Mouse (Mus musculus) heart, embryonic 13.5 days (tissue): Measurements from ENCODE around the gene 1700109H08Rik. TPM values are rescaled to one million over a fixed set of nuclear protein-coding genes. Genes with fewer than 3 reads are reported as not detected.

Experiments
- ATAC-seq: fragments of 200-750 bp; cut with Nextera tagmentation; 2 replicates; pipeline ENCODE4 v1.8.0; 2017; ENCODE audit warnings: moderate TSS enrichment; ENCODE audit not compliant: insufficient number of reproducible peaks, low FRiP score, low TSS enrichment; ENCODE audit errors: extremely low read depth
- H3K27ac ChIP-seq: fragments of 300-500 bp; sonication (generic); replicated peaks from 2 replicates; pipeline ENCODE4 v1.5.1; 2015; ENCODE audit warnings: moderate library complexity, mild to moderate bottlenecking, inconsistent platforms
- H3K27me3 ChIP-seq: fragments of 300-500 bp; sonication (generic); replicated peaks from 2 replicates; pipeline ENCODE4 v1.6.1; 2015; ENCODE audit warnings: mild to moderate bottlenecking, inconsistent platforms
- H3K36me3 ChIP-seq: fragments of 300-500 bp; sonication (generic); 2 replicates; pipeline ENCODE4 v1.6.1; 2015; ENCODE audit warnings: mild to moderate bottlenecking, inconsistent platforms
- H3K4me1 ChIP-seq: fragments of 300-500 bp; sonication (generic); 2 replicates; pipeline ENCODE4 v1.6.1; 2015; ENCODE audit warnings: inconsistent platforms
- H3K4me2 ChIP-seq: fragments of 300-500 bp; sonication (generic); 2 replicates; pipeline ENCODE4 v1.6.1; 2015; ENCODE audit warnings: inconsistent platforms, mild to moderate bottlenecking, moderate library complexity
- H3K4me3 ChIP-seq: fragments of 300-500 bp; sonication (generic); 2 replicates; pipeline ENCODE4 v1.5.1; 2015; ENCODE audit warnings: moderate library complexity, mild to moderate bottlenecking, inconsistent platforms
- H3K9ac ChIP-seq: fragments of 300-500 bp; sonication (generic); 2 replicates; pipeline ENCODE4 v1.6.1; 2015; ENCODE audit warnings: inconsistent platforms, mild to moderate bottlenecking, moderate library complexity
- H3K9me3 ChIP-seq: fragments of 300-500 bp; sonication (generic); 2 replicates; pipeline ENCODE4 v1.6.1; 2016; ENCODE audit warnings: inconsistent platforms
- WGBS: fragments of 180-500 bp; shearing (Covaris S2); methylation state at CpG from one replicate; pipeline ENCODE4 v1.1.7; 2015; ENCODE audit warnings: mixed read lengths; 5-methylcytosine and 5-hydroxymethylcytosine counted together
- polyA plus RNA-seq: library from polyadenylated mRNA; unstranded; fragments of >200 nt; fragmentation: Nextera tagmentation; extraction: Ambion mirVana; gene quantifications from 2 replicates; pipeline ENCODE4 v1.2.1, GENCODE M21; 2015

Gene 1700109H08Rik
- polyA plus RNA-seq, 1 experiment from 2014 or later = 1.3 TPM

DNA sequence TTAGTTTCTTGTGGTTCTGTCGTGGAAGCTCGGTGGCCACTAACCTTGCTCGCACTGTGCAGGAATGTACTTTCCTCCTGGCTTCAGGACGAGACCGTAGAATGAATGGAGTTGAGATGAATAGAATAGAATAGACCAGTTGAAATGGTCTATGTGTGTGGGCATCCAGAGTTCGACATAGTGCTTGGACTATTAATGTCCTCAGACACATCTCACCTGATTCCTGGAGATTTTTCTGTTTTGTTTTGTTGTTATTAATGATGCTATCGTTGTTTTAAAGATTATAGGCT is 26.9 kb upstream of the 1700109H08Rik start:
- Histone ChIP-seq H3K4me2 (peak overlapping the region; percentile 82), H3K36me3 (peaks cover 10% of the 10 kb centered on the region), H3K4me3 (peak overlapping the region; percentile 87), H3K27ac (no peak overlapping the region), H3K9ac (peak overlapping the region; percentile 95), H3K9me3 (no peaks in the 10 kb centered on the region), H3K4me1 (peaks cover 16% of the 10 kb centered on the region), H3K27me3 (no peaks in the 10 kb centered on the region)
- 9% methylated on average over 7 of the region's 7 CpGs for WGBS
- ATAC-seq = no peak

- Histone ChIP-seq H3K27ac (no peak overlapping the region), H3K4me2 (no peak overlapping the region), H3K27me3 (no peaks in the 10 kb centered on the region), H3K9ac (no peak overlapping the region), H3K9me3 (no peaks in the 10 kb centered on the region), H3K4me1 (peaks cover 16% of the 10 kb centered on the region), H3K36me3 (peaks cover 10% of the 10 kb centered on the region), H3K4me3 (no peak overlapping the region)
- no peak for ATAC-seq
- 71% methylated on average over 1 of the region's 1 CpGs for WGBS
Measured at GRCm38 (mm10) chr5:3546226-3546625, 25.1 kb upstream of the 1700109H08Rik start.

GRCm38 (mm10) chr5:3551481-3551880 is 19.9 kb upstream of the 1700109H08Rik start:
- peaks cover 27% of the 10 kb centered on the region for H3K36me3 ChIP-seq
- ATAC-seq = no peak
- no peak overlapping the region for H3K4me2 ChIP-seq
- 96% methylated on average over 1 of the region's 1 CpGs for WGBS
- no peak overlapping the region for H3K9ac ChIP-seq
- no peaks in the 10 kb centered on the region for H3K27me3 ChIP-seq
- no peaks in the 10 kb centered on the region for H3K9me3 ChIP-seq
- no peak overlapping the region for H3K27ac ChIP-seq
- H3K4me1 ChIP-seq = peaks cover 8% of the 10 kb centered on the region; the same call in 1 of the 2 replicates
- H3K4me3 ChIP-seq = no peak overlapping the region

- Histone ChIP-seq H3K36me3 (peaks cover 42% of the 10 kb centered on the region), H3K4me1 (peaks cover 8% of the 10 kb centered on the region; the same call in 1 of the 2 replicates), H3K27me3 (no peaks in the 10 kb centered on the region), H3K9ac (no peak overlapping the region), H3K27ac (no peak overlapping the region), H3K4me2 (no peak overlapping the region), H3K4me3 (no peak overlapping the region), H3K9me3 (no peaks in the 10 kb centered on the region)
- no peak for ATAC-seq
- 88% methylated on average over 2 of the region's 2 CpGs for WGBS
Measured at GRCm38 (mm10) chr5:3554198-3554597, 17.2 kb upstream of the 1700109H08Rik start.

GRCm38 (mm10) chr5:3574825-3575224 is 3.5 kb downstream of the 1700109H08Rik start:
- H3K9ac ChIP-seq = no peak overlapping the region
- H3K9me3 ChIP-seq = peaks cover 11% of the 10 kb centered on the region
- H3K36me3 ChIP-seq = peaks cover 100% of the 10 kb centered on the region
- no peaks in the 10 kb centered on the region for H3K27me3 ChIP-seq
- H3K4me3 ChIP-seq = no peak overlapping the region
- H3K4me1 ChIP-seq = no peaks in the 10 kb centered on the region
- no peak for ATAC-seq
- H3K27ac ChIP-seq = no peak overlapping the region
- WGBS = 94% methylated on average over 2 of the region's 2 CpGs
- H3K4me2 ChIP-seq = no peak overlapping the region

DNA sequence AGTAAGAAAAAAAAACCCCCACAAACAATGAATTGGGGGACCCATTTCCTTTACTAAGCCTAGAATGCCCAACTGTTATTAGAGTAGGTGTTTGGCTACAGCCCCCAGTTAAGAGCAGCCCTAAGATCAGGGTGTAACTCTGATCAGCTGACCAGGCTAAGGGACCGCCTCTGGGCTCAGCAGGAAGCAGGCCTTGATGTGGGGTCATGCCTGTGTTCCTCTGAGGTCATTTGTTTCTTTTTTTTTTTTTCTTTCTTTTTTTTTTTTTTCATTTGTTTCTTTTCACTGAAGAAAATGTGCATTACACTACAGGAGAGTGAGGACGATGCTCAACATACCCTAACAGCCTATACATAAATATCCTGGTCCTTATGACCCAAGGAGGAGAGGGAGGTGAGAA is 6.6 kb downstream of the 1700109H08Rik start:
- Histone ChIP-seq H3K27ac (no peak overlapping the region), H3K4me2 (no peak overlapping the region), H3K9ac (no peak overlapping the region), H3K4me1 (no peaks in the 10 kb centered on the region), H3K9me3 (peaks cover 11% of the 10 kb centered on the region), H3K27me3 (no peaks in the 10 kb centered on the region), H3K36me3 (peaks cover 99% of the 10 kb centered on the region), H3K4me3 (no peak overlapping the region)
- 91% methylated on average over 2 of the region's 2 CpGs for WGBS
- ATAC-seq = no peak

- Histone ChIP-seq H3K27me3 (no peaks in the 10 kb centered on the region), H3K4me3 (no peak overlapping the region), H3K9ac (no peak overlapping the region), H3K36me3 (peaks cover 99% of the 10 kb centered on the region), H3K4me2 (no peak overlapping the region), H3K4me1 (no peaks in the 10 kb centered on the region), H3K27ac (no peak overlapping the region), H3K9me3 (peaks cover 7% of the 10 kb centered on the region)
- ATAC-seq = no peak
- WGBS = 93% methylated on average over 7 of the region's 7 CpGs
Measured at GRCm38 (mm10) chr5:3579066-3579465, 7.7 kb downstream of the 1700109H08Rik start.

GRCm38 (mm10) chr5:3595693-3596398 is 24.5 kb downstream of the 1700109H08Rik start, which contains the start of gene Pex1:
Pex1 (plus strand) TSS chr5:3596066.
- under 1% methylated on average over 50 of the region's 50 CpGs for WGBS

GRCm38 (mm10) chr5:3596399-3596766 is 25.0 kb downstream of the 1700109H08Rik start, which contains the start of gene Rbm48:
Rbm48 (minus strand) TSS chr5:3596585.
- H3K4me1 ChIP-seq = peaks cover 18% of the 10 kb centered on the region
- peak within 1 kb of the TSS; percentile 76 for H3K27ac ChIP-seq
- no peaks in the 10 kb centered on the region for H3K9me3 ChIP-seq
- ATAC-seq = peak; percentile 82
- peaks cover 18% of the 10 kb centered on the region for H3K36me3 ChIP-seq
- peak within 1 kb of the TSS; percentile 89 for H3K4me3 ChIP-seq
- H3K9ac ChIP-seq = peak within 1 kb of the TSS; percentile 87
- peak within 1 kb of the TSS; percentile 96 for H3K4me2 ChIP-seq
- H3K27me3 ChIP-seq = no peaks in the 10 kb centered on the region
- WGBS = under 1% methylated on average over 31 of the region's 31 CpGs

More at GRCm38 (mm10) chr5:3595693-3596398, 24.5 kb downstream of the 1700109H08Rik start, which contains the start of gene Pex1:
- Histone ChIP-seq H3K9me3 (no peaks in the 10 kb centered on the region), H3K9ac (peak within 1 kb of the TSS; percentile 87), H3K4me2 (peak within 1 kb of the TSS; percentile 96), H3K27ac (peak within 1 kb of the TSS; percentile 76), H3K4me3 (peak within 1 kb of the TSS; percentile 89), H3K36me3 (peaks cover 23% of the 10 kb centered on the region), H3K4me1 (peaks cover 18% of the 10 kb centered on the region), H3K27me3 (no peaks in the 10 kb centered on the region)
- peak; percentile 94 for ATAC-seq

DNA sequence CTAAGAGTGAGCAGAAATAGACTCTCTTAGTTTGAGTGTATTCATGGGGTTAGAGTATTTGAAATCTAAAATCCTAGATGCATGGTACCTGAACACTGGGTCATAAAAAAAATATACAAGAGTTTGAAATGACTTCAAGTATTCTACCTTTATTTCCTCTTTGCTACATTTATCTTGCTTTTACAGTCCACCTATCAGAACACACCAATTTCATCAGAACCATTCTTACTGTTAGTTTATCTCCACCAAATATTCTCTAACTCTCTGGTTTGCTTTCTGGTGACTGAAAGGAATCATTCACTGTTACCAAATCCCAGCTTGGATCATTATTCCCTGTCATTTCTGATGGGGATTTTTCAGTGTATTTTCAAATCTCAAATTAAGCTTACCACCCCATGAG is 25.8 kb downstream of the 1700109H08Rik start:
- Histone ChIP-seq H3K9ac (peak overlapping the region; percentile 87), H3K4me2 (peak overlapping the region; percentile 96), H3K4me3 (peak overlapping the region; percentile 89), H3K27ac (no peak overlapping the region), H3K36me3 (peaks cover 10% of the 10 kb centered on the region), H3K27me3 (no peaks in the 10 kb centered on the region), H3K4me1 (peaks cover 18% of the 10 kb centered on the region), H3K9me3 (no peaks in the 10 kb centered on the region)
- no peak for ATAC-seq

GRCm38 (mm10) chr5:3598766-3599165 is 27.4 kb downstream of the 1700109H08Rik start:
- H3K4me3 ChIP-seq = no peak overlapping the region
- no peak overlapping the region for H3K9ac ChIP-seq
- H3K27me3 ChIP-seq = no peaks in the 10 kb centered on the region
- 0 out of 2 replicates have a peak, but pooled peaks cover 5% of the 10 kb centered on the region for H3K36me3 ChIP-seq
- WGBS = 81% methylated on average over 5 of the region's 5 CpGs
- no peaks in the 10 kb centered on the region for H3K9me3 ChIP-seq
- no peak overlapping the region for H3K27ac ChIP-seq
- ATAC-seq = no peak
- peaks cover 18% of the 10 kb centered on the region for H3K4me1 ChIP-seq
- H3K4me2 ChIP-seq = no peak overlapping the region

DNA sequence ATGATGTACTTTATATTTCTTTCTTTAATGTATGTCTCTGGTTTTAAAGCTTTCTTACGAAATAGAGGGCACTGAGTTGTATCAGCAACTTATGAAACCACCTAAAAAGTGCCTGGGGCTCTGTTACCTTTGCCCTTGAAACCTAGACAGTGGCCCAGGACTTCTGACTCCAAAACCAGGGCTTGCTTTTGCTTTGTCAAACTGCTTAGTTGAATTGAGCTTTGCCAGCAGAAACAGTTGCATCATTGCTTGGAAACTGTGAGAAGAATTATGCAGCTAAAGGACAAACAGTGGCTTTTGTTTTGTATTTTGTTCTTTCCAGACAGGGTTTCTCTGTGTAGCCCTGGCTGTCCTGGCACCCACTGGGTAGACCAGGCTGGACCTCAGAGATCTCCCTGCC is 28.9 kb downstream of the 1700109H08Rik start:
- 72% methylated on average over 1 of the region's 1 CpGs for WGBS
- peaks cover 16% of the 10 kb centered on the region for H3K36me3 ChIP-seq
- ATAC-seq = no peak
- H3K4me2 ChIP-seq = no peak overlapping the region
- no peak overlapping the region for H3K4me3 ChIP-seq
- H3K4me1 ChIP-seq = peaks cover 7% of the 10 kb centered on the region
- no peaks in the 10 kb centered on the region for H3K9me3 ChIP-seq
- no peak overlapping the region for H3K9ac ChIP-seq
- no peak overlapping the region for H3K27ac ChIP-seq
- no peaks in the 10 kb centered on the region for H3K27me3 ChIP-seq
